Mouse (Mus musculus): ENCODE measurements around the gene Btrc. TPM values are rescaled to one million over a fixed set of nuclear protein-coding genes. Genes with fewer than 3 reads are reported as not detected.
A peak's percentile ranks its signal among the peaks of the same experiment; 100 is the strongest.

The Btrc gene
- polyA plus RNA-seq, 2 experiments, result 27.6 to 40.3 TPM

DNA sequence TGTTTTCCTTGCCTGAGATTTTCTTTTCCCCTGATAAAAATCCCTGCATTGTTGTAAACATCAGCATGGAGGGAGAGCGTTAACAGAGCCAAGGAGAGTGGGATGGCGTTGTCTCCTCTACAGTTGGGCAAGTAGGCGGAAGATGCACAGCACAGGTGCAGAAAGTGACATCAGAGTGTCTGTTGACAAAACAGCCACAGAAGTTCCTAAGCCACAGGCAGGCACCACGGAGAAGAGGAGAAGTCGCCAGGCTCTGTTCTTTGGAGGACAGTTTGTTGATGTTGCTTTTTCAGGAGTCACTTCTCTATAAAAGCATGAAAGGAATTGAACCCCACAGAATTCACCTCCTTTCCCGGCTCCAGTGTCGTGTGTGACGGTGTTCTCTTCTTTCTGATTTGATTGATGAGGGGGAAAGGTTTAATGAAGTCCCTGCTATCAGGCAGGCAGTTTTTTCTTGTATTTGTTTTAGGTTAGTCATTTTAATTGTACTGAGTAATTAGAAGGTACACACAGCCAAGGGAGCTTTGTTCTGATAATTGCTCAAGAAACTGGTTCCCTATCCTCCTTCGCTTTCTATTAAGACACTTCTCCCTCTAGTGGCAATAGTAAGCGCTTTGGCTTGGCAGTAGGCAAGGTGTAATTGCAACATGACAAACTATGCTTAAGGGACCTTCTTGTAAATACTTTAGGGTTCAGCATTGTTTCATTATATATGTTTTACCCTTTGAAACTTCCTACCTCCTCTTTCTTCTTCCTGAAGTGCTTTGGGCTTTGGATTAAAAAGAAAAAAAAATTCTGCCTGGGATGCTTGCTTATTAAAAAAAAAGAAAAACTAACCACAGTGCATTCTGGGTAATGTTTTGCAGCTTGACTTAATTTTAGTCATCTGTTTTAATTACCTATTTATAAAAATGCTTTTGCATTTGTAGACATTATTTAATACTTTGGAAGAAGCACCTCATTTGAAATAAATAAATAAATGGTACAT, 97.5 kb downstream of the Btrc start:
- H3K4me1 ChIP-seq (replicated peaks; ENCODE audit: control insufficient read depth in 2 of 2, insufficient read depth in 2 of 2, low read length in 1 of 2), result no peaks in the 10 kb centered on the region
- DNase-seq (ENCODE audit: low read depth in 3 of 3, low spot score in 3 of 3) (peak in 1 of 3 experiments; percentile 26), ATAC-seq (ENCODE audit: insufficient read depth) (no peak)
- WGBS (ENCODE audit: insufficient replicate concordance), result 73% methylated on average over 10 of the region's 10 CpGs
- no peaks in the 10 kb centered on the region for H3K9me3 ChIP-seq (ENCODE audit: control insufficient read depth, low read length)
- no peak overlapping the region for H3K27ac ChIP-seq
- no peaks in the 10 kb centered on the region for H3K27me3 ChIP-seq (ENCODE audit: control insufficient read depth, insufficient read depth, low read length)
- H3K9ac ChIP-seq (replicated peaks), result no peak overlapping the region
- no peak overlapping the region for H3K4me2 ChIP-seq (ENCODE audit: low read depth)
- peaks cover 35% of the 10 kb centered on the region for H3K36me3 ChIP-seq (replicated peaks; ENCODE audit: control insufficient read depth, insufficient read depth, low read depth)
- no peak for TF ChIP-seq EP300 (IDR thresholded peaks at IDR 0.05; ENCODE audit: low read depth)
- peak; percentile 66 for TF ChIP-seq CTCF (IDR thresholded peaks at IDR 0.05; ENCODE audit: low read depth)
- no peak overlapping the region for H3K4me3 ChIP-seq (ENCODE audit: insufficient read depth in 1 of 2, low read depth in 2 of 2, low read length in 2 of 2)

- Histone ChIP-seq H3K4me3 (ENCODE audit: insufficient read depth in 1 of 2, low read depth in 2 of 2, low read length in 2 of 2) (no peak overlapping the region), H3K4me2 (ENCODE audit: low read depth) (no peak overlapping the region), H3K36me3 (replicated peaks; ENCODE audit: control insufficient read depth, insufficient read depth, low read depth) (peaks cover 16% of the 10 kb centered on the region), H3K9ac (replicated peaks) (no peak overlapping the region), H3K27ac (no peak overlapping the region), H3K27me3 (ENCODE audit: control insufficient read depth, insufficient read depth, low read length) (no peaks in the 10 kb centered on the region), H3K9me3 (ENCODE audit: control insufficient read depth, low read length) (no peaks in the 10 kb centered on the region), H3K4me1 (replicated peaks; ENCODE audit: control insufficient read depth in 2 of 2, insufficient read depth in 2 of 2, low read length in 1 of 2) (no peaks in the 10 kb centered on the region; a peak in 1 of 4 replicates)
- TF ChIP-seq CTCF (IDR thresholded peaks at IDR 0.05; ENCODE audit: low read depth), result peak; percentile 58
- TF ChIP-seq EP300 (IDR thresholded peaks at IDR 0.05; ENCODE audit: low read depth), result no peak
- 92% methylated on average over 5 of the region's 5 CpGs for WGBS (ENCODE audit: insufficient replicate concordance)
- DNase-seq (ENCODE audit: low read depth in 3 of 3, low spot score in 3 of 3), result no peak
- ATAC-seq (ENCODE audit: insufficient read depth), result no peak
Measured at GRCm38 (mm10) chr19:45469760-45470159, 106.2 kb downstream of the Btrc start.

DNA sequence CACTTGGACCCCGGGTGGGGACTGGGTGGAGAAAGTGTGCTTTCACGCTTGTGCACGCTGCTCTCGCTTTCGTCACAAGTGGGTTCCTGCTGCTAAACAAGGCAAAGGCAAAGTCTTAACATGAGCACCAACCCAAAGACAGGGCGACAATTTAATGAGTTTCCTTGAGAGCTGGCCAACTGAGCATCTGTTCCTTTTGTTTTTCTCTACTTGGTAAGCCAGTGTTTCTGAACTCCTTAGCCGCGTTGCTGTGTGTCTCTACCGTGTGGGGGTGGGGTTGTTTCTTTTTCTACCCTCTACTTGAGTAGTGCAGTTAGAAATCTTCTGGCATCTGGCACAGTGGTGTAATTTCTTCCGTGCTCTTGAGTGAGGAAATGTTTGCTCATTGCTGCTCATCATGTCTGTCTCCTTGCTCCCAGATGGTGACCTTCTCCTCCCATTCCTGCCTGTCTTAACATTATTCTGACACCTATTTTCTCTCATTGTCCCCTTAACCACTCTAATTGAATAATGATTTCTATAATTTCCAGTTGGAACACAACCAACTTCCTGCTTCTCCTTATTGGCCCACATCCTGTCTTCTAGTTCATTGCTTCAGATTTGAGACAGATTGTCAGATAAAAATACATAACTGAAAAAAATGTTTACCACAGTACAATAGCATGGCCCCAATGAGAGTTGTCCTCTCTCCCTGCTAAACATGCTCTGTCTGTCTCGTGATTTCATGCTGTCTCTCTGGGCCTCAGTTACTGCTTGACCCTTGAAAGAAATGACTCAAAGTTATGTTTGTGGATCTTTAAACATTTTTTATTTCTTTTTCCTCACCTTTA, 109.4 kb downstream of the Btrc start:
- no peak overlapping the region for H3K9ac ChIP-seq (replicated peaks)
- no peaks in the 10 kb centered on the region for H3K27me3 ChIP-seq (ENCODE audit: control insufficient read depth, insufficient read depth, low read length)
- no peaks in the 10 kb centered on the region for H3K9me3 ChIP-seq (ENCODE audit: control insufficient read depth, low read length)
- no peak overlapping the region for H3K4me3 ChIP-seq (ENCODE audit: insufficient read depth in 1 of 2, low read depth in 2 of 2, low read length in 2 of 2)
- TF ChIP-seq EP300 (IDR thresholded peaks at IDR 0.05; ENCODE audit: low read depth) (no peak), CTCF (IDR thresholded peaks at IDR 0.05; ENCODE audit: low read depth) (no peak)
- peaks cover 17% of the 10 kb centered on the region for H3K36me3 ChIP-seq (replicated peaks; ENCODE audit: control insufficient read depth, insufficient read depth, low read depth)
- 80% methylated on average over 11 of the region's 11 CpGs for WGBS (ENCODE audit: insufficient replicate concordance)
- no peak overlapping the region for H3K4me2 ChIP-seq (ENCODE audit: low read depth)
- H3K27ac ChIP-seq, result no peak overlapping the region
- no peak for ATAC-seq (ENCODE audit: insufficient read depth)
- H3K4me1 ChIP-seq (replicated peaks; ENCODE audit: control insufficient read depth in 2 of 2, insufficient read depth in 2 of 2, low read length in 1 of 2), result no peaks in the 10 kb centered on the region; a peak in 1 of 4 replicates
- DNase-seq (ENCODE audit: low read depth in 3 of 3, low spot score in 3 of 3), result no peak

- H3K9ac ChIP-seq (replicated peaks), result no peak overlapping the region
- no peak for ATAC-seq (ENCODE audit: insufficient read depth)
- no peaks in the 10 kb centered on the region for H3K9me3 ChIP-seq (ENCODE audit: control insufficient read depth, low read length)
- no peak overlapping the region for H3K27ac ChIP-seq
- WGBS (ENCODE audit: insufficient replicate concordance), result 62% methylated on average over 4 of the region's 4 CpGs
- H3K4me2 ChIP-seq (ENCODE audit: low read depth), result no peak overlapping the region
- H3K4me1 ChIP-seq (replicated peaks; ENCODE audit: control insufficient read depth in 2 of 2, insufficient read depth in 2 of 2, low read length in 1 of 2), result no peaks in the 10 kb centered on the region; a peak in 1 of 4 replicates
- no peak for TF ChIP-seq EP300 (IDR thresholded peaks at IDR 0.05; ENCODE audit: low read depth)
- TF ChIP-seq CTCF (IDR thresholded peaks at IDR 0.05; ENCODE audit: low read depth), result no peak
- DNase-seq (ENCODE audit: low read depth in 3 of 3, low spot score in 3 of 3), result no peak
- H3K4me3 ChIP-seq (ENCODE audit: insufficient read depth in 1 of 2, low read depth in 2 of 2, low read length in 2 of 2), result no peak overlapping the region
- peaks cover 17% of the 10 kb centered on the region for H3K36me3 ChIP-seq (replicated peaks; ENCODE audit: control insufficient read depth, insufficient read depth, low read depth)
- H3K27me3 ChIP-seq (ENCODE audit: control insufficient read depth, insufficient read depth, low read length), result no peaks in the 10 kb centered on the region
Measured at GRCm38 (mm10) chr19:45474686-45475085, 111.2 kb downstream of the Btrc start.

Data from liver, embryonic 14.5 days (tissue).